Mouse (Mus musculus): ENCODE measurements around the gene Fam172a. TPM values are rescaled to one million over a fixed set of nuclear protein-coding genes. Genes with fewer than 3 reads are reported as not detected.

Fam172a gene
- polyA plus RNA-seq, 1 experiment, result 38.4 TPM

GRCm38 (mm10) chr13:78010176-78010575 lies 308.3 kb downstream of the Fam172a start:
- TF ChIP-seq CTCF (IDR thresholded peaks at IDR 0.05; ENCODE audit: borderline replicate concordance, insufficient read depth, low read length) (no peak), POLR2A (IDR thresholded peaks at IDR 0.05; ENCODE audit: low read depth, low read length) (no peak)
- H3K4me3 ChIP-seq (ENCODE audit: insufficient read depth, low read length), result no peak overlapping the region
- H3K4me1 ChIP-seq (ENCODE audit: control insufficient read depth, insufficient read depth, low read length), result peaks cover 3% of the 10 kb centered on the region; the same call in 1 of the 2 replicates

DNA sequence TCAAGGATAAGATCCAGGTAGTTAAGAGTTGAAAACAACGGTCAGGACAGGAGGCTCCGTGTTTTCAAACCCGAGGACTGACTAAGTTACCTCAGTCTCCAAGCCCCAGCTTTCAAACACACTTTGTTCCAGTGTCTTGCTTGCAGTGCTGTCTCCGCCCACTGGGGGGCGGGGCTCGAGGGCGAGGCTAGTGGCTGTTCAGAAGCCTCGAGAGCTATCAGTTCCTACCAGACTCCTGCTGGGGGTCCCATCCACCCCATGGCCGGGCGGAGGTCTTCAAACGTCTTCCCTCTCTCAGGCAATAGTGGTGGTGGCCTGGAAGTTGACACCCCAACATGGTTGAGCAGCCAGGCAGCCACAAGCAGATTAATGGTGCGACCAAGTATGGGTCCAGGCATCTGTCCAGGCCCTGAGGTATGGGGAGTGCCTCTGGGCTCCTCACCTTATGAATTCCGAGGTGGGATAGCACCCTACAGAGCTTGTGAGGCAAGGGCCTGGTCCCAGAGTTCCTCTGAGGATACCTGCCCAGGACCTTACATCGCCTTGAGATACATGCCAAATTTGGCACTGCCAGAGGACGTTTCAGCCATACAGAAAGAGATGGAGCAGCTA lies 323.0 kb downstream of the Fam172a start, which contains the start of gene Pou5f2:
Pou5f2 (plus strand) TSS at position 220 of the 612 bp plus-strand sequence.
- Histone ChIP-seq H3K4me1 (ENCODE audit: control insufficient read depth, insufficient read depth, low read length) (no peaks in the 10 kb centered on the region), H3K4me3 (ENCODE audit: insufficient read depth, low read length) (no peak within 1 kb of the TSS), H3K27ac (ENCODE audit: insufficient read depth, low read length) (no peak within 1 kb of the TSS)
- TF ChIP-seq POLR2A (IDR thresholded peaks at IDR 0.05; ENCODE audit: low read depth, low read length), result no peak
- no peak for TF ChIP-seq CTCF (IDR thresholded peaks at IDR 0.05; ENCODE audit: borderline replicate concordance, insufficient read depth, low read length)

More at GRCm38 (mm10) chr13:78010176-78010575, 308.3 kb downstream of the Fam172a start:
- no peak overlapping the region for H3K27ac ChIP-seq (ENCODE audit: insufficient read depth, low read length)

DNA sequence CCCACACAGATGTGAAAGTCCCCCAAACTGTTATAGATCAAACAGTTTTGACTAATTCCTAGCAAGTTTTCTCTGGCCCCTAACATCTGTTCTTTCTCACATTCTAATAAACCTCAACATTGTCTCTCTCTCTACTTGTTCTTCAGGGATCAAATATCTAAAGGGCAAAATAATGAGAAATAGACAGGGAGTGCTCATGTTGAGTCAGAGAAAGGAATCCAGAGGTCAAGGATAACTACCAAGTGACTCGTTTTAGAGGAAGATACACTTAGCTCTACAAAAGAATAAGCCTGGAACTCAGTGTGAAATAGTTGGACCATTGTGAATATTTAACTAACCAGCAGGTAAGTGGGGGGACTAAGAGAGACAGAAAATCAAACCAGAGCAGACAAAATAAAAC lies 331.0 kb downstream of the Fam172a start:
- H3K27ac ChIP-seq (ENCODE audit: insufficient read depth, low read length), result no peak overlapping the region
- H3K4me1 ChIP-seq (ENCODE audit: control insufficient read depth, insufficient read depth, low read length), result no peaks in the 10 kb centered on the region; the same call in 1 of the 2 replicates
- no peak overlapping the region for H3K4me3 ChIP-seq (ENCODE audit: insufficient read depth, low read length)
- TF ChIP-seq CTCF (IDR thresholded peaks at IDR 0.05; ENCODE audit: borderline replicate concordance, insufficient read depth, low read length) (no peak), POLR2A (IDR thresholded peaks at IDR 0.05; ENCODE audit: low read depth, low read length) (no peak)

DNA sequence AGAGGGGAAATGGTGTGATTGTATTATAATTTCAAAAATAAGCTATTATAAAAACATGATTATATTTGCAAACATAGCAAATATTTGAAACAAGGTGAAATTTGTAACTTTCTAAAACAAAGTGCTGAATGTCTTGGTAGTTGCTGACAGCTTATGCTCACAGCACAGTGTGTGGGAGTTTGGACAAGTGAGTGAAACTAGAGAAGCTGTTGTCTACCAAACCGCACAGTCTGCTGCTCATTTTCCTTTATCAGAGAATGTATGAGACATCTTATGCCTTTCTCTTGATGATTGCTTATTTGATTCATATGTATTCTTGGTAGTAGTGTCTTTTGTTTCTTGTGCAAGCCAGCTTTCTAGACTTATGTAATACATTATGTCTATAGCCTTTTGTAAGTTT lies 335.4 kb downstream of the Fam172a start:
- no peak overlapping the region for H3K27ac ChIP-seq (ENCODE audit: insufficient read depth, low read length)
- no peak for TF ChIP-seq POLR2A (IDR thresholded peaks at IDR 0.05; ENCODE audit: low read depth, low read length)
- no peak for TF ChIP-seq CTCF (IDR thresholded peaks at IDR 0.05; ENCODE audit: borderline replicate concordance, insufficient read depth, low read length)
- H3K4me3 ChIP-seq (ENCODE audit: insufficient read depth, low read length), result no peak overlapping the region
- no peaks in the 10 kb centered on the region; the same call in 1 of the 2 replicates for H3K4me1 ChIP-seq (ENCODE audit: control insufficient read depth, insufficient read depth, low read length)

- no peaks in the 10 kb centered on the region for H3K4me1 ChIP-seq (ENCODE audit: control insufficient read depth, insufficient read depth, low read length)
- no peak overlapping the region for H3K27ac ChIP-seq (ENCODE audit: insufficient read depth, low read length)
- no peak overlapping the region for H3K4me3 ChIP-seq (ENCODE audit: insufficient read depth, low read length)
- TF ChIP-seq POLR2A (IDR thresholded peaks at IDR 0.05; ENCODE audit: low read depth, low read length) (no peak), CTCF (IDR thresholded peaks at IDR 0.05; ENCODE audit: borderline replicate concordance, insufficient read depth, low read length) (no peak)
These were observed 341.4 kb downstream of the Fam172a start for GRCm38 (mm10) chr13:78043203-78043602.

DNA sequence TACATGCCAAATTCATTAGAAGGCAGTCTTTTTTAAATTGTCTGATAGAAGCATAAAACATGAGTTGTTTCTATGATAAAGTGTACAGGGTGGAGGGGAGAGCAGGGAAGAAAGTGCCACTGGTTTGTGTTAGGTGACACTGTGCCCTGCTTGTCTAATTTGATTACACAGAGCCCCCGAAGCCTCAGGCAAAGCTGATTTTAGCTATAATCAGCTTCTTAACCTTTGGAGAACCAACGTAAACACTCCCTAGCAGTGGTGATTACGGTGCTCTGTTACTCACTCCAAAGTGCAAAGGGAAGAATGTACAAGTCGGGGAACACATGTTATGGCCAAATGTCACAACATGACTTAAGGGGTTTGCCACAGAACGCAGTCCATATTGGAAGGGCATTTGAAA lies 343.3 kb downstream of the Fam172a start:
- TF ChIP-seq CTCF (IDR thresholded peaks at IDR 0.05; ENCODE audit: borderline replicate concordance, insufficient read depth, low read length) (no peak), POLR2A (IDR thresholded peaks at IDR 0.05; ENCODE audit: low read depth, low read length) (no peak)

GRCm38 (mm10) chr13:78087751-78088150 lies 385.9 kb downstream of the Fam172a start:
- H3K27ac ChIP-seq (ENCODE audit: insufficient read depth, low read length), result no peak overlapping the region
- H3K4me3 ChIP-seq (ENCODE audit: insufficient read depth, low read length), result no peak overlapping the region
- no peaks in the 10 kb centered on the region for H3K4me1 ChIP-seq (ENCODE audit: control insufficient read depth, insufficient read depth, low read length)
- TF ChIP-seq POLR2A (IDR thresholded peaks at IDR 0.05; ENCODE audit: low read depth, low read length) (no peak), CTCF (IDR thresholded peaks at IDR 0.05; ENCODE audit: borderline replicate concordance, insufficient read depth, low read length) (no peak)

More for the DNA sequence above, 343.3 kb downstream of the Fam172a start:
- Histone ChIP-seq H3K4me3 (ENCODE audit: insufficient read depth, low read length) (no peak overlapping the region), H3K4me1 (ENCODE audit: control insufficient read depth, insufficient read depth, low read length) (no peaks in the 10 kb centered on the region), H3K27ac (ENCODE audit: insufficient read depth, low read length) (no peak overlapping the region)

DNA sequence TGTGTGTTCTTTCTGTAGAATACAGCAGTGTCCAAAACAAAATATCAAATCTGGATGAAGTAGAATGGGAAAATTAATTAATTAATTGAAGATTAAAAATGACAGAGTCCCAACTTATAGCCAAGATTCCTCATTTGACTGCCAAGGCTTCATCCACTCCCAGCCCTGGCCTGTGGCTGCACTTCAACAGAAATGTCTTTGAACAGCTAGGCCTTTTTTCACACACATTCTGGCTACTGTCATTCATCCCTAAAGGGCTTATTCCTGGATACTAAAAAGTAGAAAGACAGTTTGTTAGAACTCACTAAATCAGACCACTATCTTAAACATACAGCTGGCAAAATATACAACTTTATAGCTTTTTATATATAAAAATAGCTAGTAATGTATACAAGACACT lies 388.9 kb downstream of the Fam172a start:
- Histone ChIP-seq H3K4me3 (ENCODE audit: insufficient read depth, low read length) (no peak overlapping the region), H3K4me1 (ENCODE audit: control insufficient read depth, insufficient read depth, low read length) (no peaks in the 10 kb centered on the region), H3K27ac (ENCODE audit: insufficient read depth, low read length) (no peak overlapping the region)
- TF ChIP-seq POLR2A (IDR thresholded peaks at IDR 0.05; ENCODE audit: low read depth, low read length) (no peak), CTCF (IDR thresholded peaks at IDR 0.05; ENCODE audit: borderline replicate concordance, insufficient read depth, low read length) (no peak)

DNA sequence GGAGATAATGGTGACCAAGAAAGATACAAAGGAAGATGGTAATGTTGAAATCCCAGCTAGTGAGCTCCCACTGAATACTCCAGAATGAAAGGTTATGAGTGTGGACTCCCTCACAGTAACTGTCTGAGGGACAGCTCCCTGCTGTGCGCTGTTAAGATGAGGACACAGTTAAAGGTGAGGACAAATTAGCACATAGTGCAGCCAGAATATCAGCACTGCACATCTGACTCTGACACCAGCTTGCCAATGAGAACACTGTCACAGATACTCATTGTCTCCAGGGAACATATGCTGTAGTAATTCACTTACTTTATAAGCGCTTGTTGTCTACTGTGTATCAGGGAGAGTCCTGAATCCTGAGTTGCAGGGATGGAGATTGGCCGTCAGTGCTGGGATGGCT lies 390.1 kb downstream of the Fam172a start:
- TF ChIP-seq POLR2A (IDR thresholded peaks at IDR 0.05; ENCODE audit: low read depth, low read length) (no peak), CTCF (IDR thresholded peaks at IDR 0.05; ENCODE audit: borderline replicate concordance, insufficient read depth, low read length) (no peak)
- no peak overlapping the region for H3K4me3 ChIP-seq (ENCODE audit: insufficient read depth, low read length)
- no peak overlapping the region for H3K27ac ChIP-seq (ENCODE audit: insufficient read depth, low read length)
- H3K4me1 ChIP-seq (ENCODE audit: control insufficient read depth, insufficient read depth, low read length), result no peaks in the 10 kb centered on the region

GRCm38 (mm10) chr13:78094352-78094751 lies 392.5 kb downstream of the Fam172a start:
- Histone ChIP-seq H3K4me3 (ENCODE audit: insufficient read depth, low read length) (no peak overlapping the region), H3K27ac (ENCODE audit: insufficient read depth, low read length) (no peak overlapping the region), H3K4me1 (ENCODE audit: control insufficient read depth, insufficient read depth, low read length) (no peaks in the 10 kb centered on the region)
- TF ChIP-seq POLR2A (IDR thresholded peaks at IDR 0.05; ENCODE audit: low read depth, low read length) (no peak), CTCF (IDR thresholded peaks at IDR 0.05; ENCODE audit: borderline replicate concordance, insufficient read depth, low read length) (no peak)
